Mouse (Mus musculus) MEL (cell line): ENCODE measurements around the gene Sh2b3. TPM values are rescaled to one million over a fixed set of nuclear protein-coding genes. Genes with fewer than 3 reads are reported as not detected.
A peak's percentile ranks its signal among the peaks of the same experiment; 100 is the strongest.

Source experiments
- DNase-seq: peaks from one replicate; pipeline ENCODE4 v3.0.0; 2011; ENCODE audit warnings: low read depth, low spot score
- H3K27ac ChIP-seq: 2 replicates; pipeline ENCODE4 v1.5.1; 2012; ENCODE audit warnings: low read depth, mild to moderate bottlenecking, control low read depth, low read length, moderate library complexity; ENCODE audit not compliant: control insufficient read depth
- H3K27me3 ChIP-seq, 2 experiments: fragments of 150-350 bp in 1 of 2; sonication (generic) in 1 of 2; 2 replicates each; pipeline ENCODE4 v1.6.1; 2012; ENCODE audit warnings: low read length in 2 of 2, mild to moderate bottlenecking in 2 of 2, improper control_type of control experiment in 1 of 2, moderate library complexity in 1 of 2; ENCODE audit not compliant: insufficient read depth in 2 of 2, control insufficient read depth in 1 of 2
- H3K36me3 ChIP-seq, 2 experiments: 2 replicates each; pipeline ENCODE4 v1.6.1; 2012 to 2014; ENCODE audit warnings: low read length in 2 of 2, improper control_type of control experiment in 1 of 2, inconsistent platforms in 1 of 2, mild to moderate bottlenecking in 1 of 2; ENCODE audit not compliant: insufficient read depth in 2 of 2, control insufficient read depth in 1 of 2
- H3K4me1 ChIP-seq, 2 experiments: fragments of 150-350 bp in 1 of 2; sonication (generic) in 1 of 2; 2 replicates each; pipeline ENCODE4 v1.6.1; 2012; ENCODE audit warnings: low read length in 2 of 2, improper control_type of control experiment in 1 of 2, mild to moderate bottlenecking in 1 of 2; ENCODE audit not compliant: insufficient read depth in 2 of 2, control insufficient read depth in 1 of 2
- H3K4me3 ChIP-seq, 2 experiments: fragments of 150-350 bp in 1 of 2; sonication (generic) in 1 of 2; 2 replicates each; pipeline ENCODE4 v1.5.1; 2012; ENCODE audit warnings: low read depth in 2 of 2, low read length in 2 of 2, mild to moderate bottlenecking in 2 of 2, moderate library complexity in 2 of 2, control low read depth in 1 of 2, improper control_type of control experiment in 1 of 2; ENCODE audit not compliant: control insufficient read depth in 1 of 2, insufficient read depth in 1 of 2
- H3K79me2 ChIP-seq: 2 replicates; pipeline ENCODE4 v1.6.1; 2012; ENCODE audit warnings: mild to moderate bottlenecking, low read length, moderate library complexity; ENCODE audit not compliant: control insufficient read depth, poor library complexity, insufficient read depth
- H3K9ac ChIP-seq: 2 replicates; pipeline ENCODE4 v1.6.1; 2012; ENCODE audit warnings: low read depth, mild to moderate bottlenecking, control low read depth, low read length, moderate library complexity; ENCODE audit not compliant: control insufficient read depth, poor library complexity, severe bottlenecking
- H3K9me3 ChIP-seq: fragments of 150-350 bp; sonication (generic); replicated peaks from 2 replicates; pipeline ENCODE4 v1.6.1; 2012; ENCODE audit warnings: mild to moderate bottlenecking, low read length, improper control_type of control experiment, moderate library complexity; ENCODE audit not compliant: insufficient read depth
- BHLHE40 ChIP-seq: IDR thresholded peaks from 2 replicates; pipeline ENCODE4 v1.6.1; 2012; ENCODE audit warnings: low read depth, mild to moderate bottlenecking, inconsistent platforms, low read length, improper control_type of control experiment, borderline replicate concordance
- CHD1 ChIP-seq: IDR thresholded peaks from 2 replicates; pipeline ENCODE4 v1.6.1; 2012; ENCODE audit warnings: low read depth, mild to moderate bottlenecking, inconsistent platforms, low read length, improper control_type of control experiment
- CTCF ChIP-seq, 3 experiments: IDR thresholded peaks in 2 of 3; conservative IDR thresholded peaks in 1 of 3; 2 replicates each; pipeline ENCODE4 v1.5.1; 2011 to 2012; ENCODE audit warnings: low read length in 3 of 3, low read depth in 2 of 3, mild to moderate bottlenecking in 2 of 3, improper control_type of control experiment in 1 of 3, inconsistent platforms in 1 of 3, mixed read lengths in 1 of 3, moderate library complexity in 1 of 3; ENCODE audit not compliant: control insufficient read depth in 1 of 3, insufficient read depth in 1 of 3, poor library complexity in 1 of 3, severe bottlenecking in 1 of 3
- ELF1 ChIP-seq: IDR thresholded peaks from 2 replicates; pipeline ENCODE4 v1.6.1; 2014; ENCODE audit warnings: low read depth, mild to moderate bottlenecking, inconsistent platforms, low read length, improper control_type of control experiment, moderate library complexity
- EP300 ChIP-seq, 2 experiments: IDR thresholded peaks; 2 replicates each; pipeline ENCODE4 v1.6.1; 2011; ENCODE audit warnings: improper control_type of control experiment in 2 of 2, low read length in 2 of 2, low read depth in 1 of 2, mild to moderate bottlenecking in 1 of 2
- ETS1 ChIP-seq: IDR thresholded peaks from 2 replicates; pipeline ENCODE4 v1.6.1; 2012; ENCODE audit warnings: low read depth, mild to moderate bottlenecking, inconsistent platforms, low read length, improper control_type of control experiment, moderate library complexity
- JUND ChIP-seq: IDR thresholded peaks from 2 replicates; pipeline ENCODE4 v1.6.1; 2011; ENCODE audit warnings: low read depth, mild to moderate bottlenecking, improper control_type of control experiment, low read length
- MAZ ChIP-seq: IDR thresholded peaks from 2 replicates; pipeline ENCODE4 v1.6.1; 2012; ENCODE audit warnings: low read depth, mild to moderate bottlenecking, inconsistent platforms, low read length, improper control_type of control experiment
- MXI1 ChIP-seq: IDR thresholded peaks from 2 replicates; pipeline ENCODE4 v1.6.1; 2011; ENCODE audit warnings: mild to moderate bottlenecking, low read depth, low read length, improper control_type of control experiment
- NELFE ChIP-seq: IDR thresholded peaks from 2 replicates; pipeline ENCODE4 v1.6.1; 2011; ENCODE audit warnings: low read depth, low read length, improper control_type of control experiment
- POLR2A ChIP-seq, 2 experiments: IDR thresholded peaks; 2 replicates each; pipeline ENCODE4 v1.6.1; 2011 to 2012; ENCODE audit warnings: low read length in 2 of 2, mild to moderate bottlenecking in 2 of 2, control low read depth in 1 of 2, improper control_type of control experiment in 1 of 2, low read depth in 1 of 2, moderate library complexity in 1 of 2; ENCODE audit not compliant: control insufficient read depth in 1 of 2, insufficient read depth in 1 of 2, poor library complexity in 1 of 2
- RCOR1 ChIP-seq: IDR thresholded peaks from 2 replicates; pipeline ENCODE4 v1.6.1; 2012; ENCODE audit warnings: low read depth, mild to moderate bottlenecking, inconsistent platforms, low read length, improper control_type of control experiment
- SIN3A ChIP-seq: IDR thresholded peaks from 2 replicates; pipeline ENCODE4 v1.6.1; 2012; ENCODE audit warnings: low read length, improper control_type of control experiment, inconsistent platforms
- SMC3 ChIP-seq: IDR thresholded peaks from 2 replicates; pipeline ENCODE4 v1.6.1; 2011; ENCODE audit warnings: low read depth, low read length, improper control_type of control experiment
- USF1 ChIP-seq: IDR thresholded peaks from 2 replicates; pipeline ENCODE4 v1.6.1; 2014; ENCODE audit warnings: low read depth, mild to moderate bottlenecking, inconsistent platforms, low read length, improper control_type of control experiment, moderate library complexity
- USF2 ChIP-seq, 2 experiments: IDR thresholded peaks; 2 replicates each; pipeline ENCODE4 v1.6.1; 2011 to 2012; ENCODE audit warnings: improper control_type of control experiment in 2 of 2, low read length in 2 of 2, borderline replicate concordance in 1 of 2, inconsistent platforms in 1 of 2, low read depth in 1 of 2, mild to moderate bottlenecking in 1 of 2; ENCODE audit not compliant: insufficient read depth in 1 of 2
- ZKSCAN1 ChIP-seq: IDR thresholded peaks from 2 replicates; pipeline ENCODE4 v1.6.1; 2012; ENCODE audit warnings: low read depth, mild to moderate bottlenecking, inconsistent platforms, low read length, improper control_type of control experiment, moderate library complexity
- ZMIZ1 ChIP-seq: IDR thresholded peaks from 2 replicates; pipeline ENCODE4 v1.6.1; 2012; ENCODE audit warnings: low read depth, mild to moderate bottlenecking, inconsistent platforms, low read length, improper control_type of control experiment, moderate library complexity
- polyA plus RNA-seq, 2 experiments: library from polyadenylated mRNA; stranded (reverse) in 1 of 2; unstranded in 1 of 2; fragments of >175 nt in 1 of 2; fragments of >200 nt in 1 of 2; gene quantifications; 2 replicates each; pipeline versions ENCODE4 v1.2.1 to v1.2.4; 2012; ENCODE audit warnings: low replicate concordance in 2 of 2, low read depth in 1 of 2; ENCODE audit not compliant: insufficient read length in 2 of 2, insufficient read depth in 1 of 2, missing spikeins in 1 of 2
- total RNA-seq: library from RNA; depleted of rRNA; stranded (reverse); fragments of 300-350 nt; gene quantifications from 2 replicates; pipeline ENCODE4 v1.2.3, GENCODE M21; 2012; rRNA removed

The Sh2b3 gene
- total RNA-seq (14.0 and 18.1 TPM in 2 replicates), polyA plus RNA-seq (10 to 100 TPM in 1 of 2 experiments, not detected in 1; 43.2 TPM)

DNA sequence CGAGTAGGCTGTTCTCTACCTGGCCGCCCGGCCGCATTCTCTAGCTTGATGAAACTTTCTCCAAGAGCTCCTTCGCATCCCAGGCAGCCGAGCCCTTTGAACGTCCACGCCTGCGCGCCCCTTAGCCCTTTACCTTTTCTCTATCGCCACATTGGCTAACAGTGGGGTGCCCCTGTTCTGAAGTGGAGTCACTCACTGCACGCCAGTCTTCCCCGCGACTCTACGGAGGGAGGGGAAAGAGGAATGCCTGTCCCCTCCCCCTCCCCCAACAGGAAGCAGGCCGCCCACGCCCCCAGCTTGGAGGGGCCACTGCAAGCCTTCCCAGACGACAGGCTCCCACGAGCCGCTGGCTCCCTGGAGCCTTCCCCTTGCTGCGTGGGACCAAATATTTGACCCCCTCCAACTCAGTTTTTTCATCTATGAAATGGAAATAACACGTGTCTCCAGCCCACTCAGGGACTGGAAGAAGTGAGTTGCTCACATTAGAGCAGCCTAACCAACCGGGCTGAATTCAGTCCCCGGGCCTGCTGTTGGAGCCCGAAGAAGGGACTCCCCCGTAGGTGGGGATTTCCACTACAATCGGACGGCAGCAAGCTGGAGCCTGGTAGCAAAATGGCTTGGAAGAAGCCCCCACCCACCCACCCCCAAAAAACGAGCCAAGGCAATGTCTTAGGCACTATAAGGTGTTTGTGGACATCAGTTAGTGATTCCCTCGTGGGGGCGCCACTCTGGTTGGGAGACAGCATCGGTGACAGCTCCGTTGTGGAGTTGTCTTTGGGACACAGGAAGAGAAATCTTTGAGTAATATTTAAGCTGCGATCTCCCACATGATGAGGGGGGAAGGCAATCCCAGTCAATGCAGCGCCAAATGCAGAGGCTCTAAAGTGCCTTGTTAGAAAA is at the start of gene Sh2b3:
TSS of gene Sh2b3 (minus strand) at position 206 of the 900 bp plus-strand sequence.
- Histone ChIP-seq H3K4me3 (peak within 1 kb of the TSS; percentile 70 to 96), H3K4me1 (peaks cover 0 to 30% of the 10 kb centered on the region in 2 experiments; a peak in 3 of 4 replicates), H3K9ac (peak within 1 kb of the TSS; percentile 99), H3K27ac (peak within 1 kb of the TSS; percentile 84)
- TF ChIP-seq USF1 (no peak), ETS1 (peak; percentile 39; the same call in 1 of the 2 replicates), ZMIZ1 (0 out of 2 replicates have a peak, but pooled peaks have one; percentile 27), EP300 (IDR thresholded peaks at IDR 0.05; ENCODE audit: low read depth in 1 of 2, low read length in 2 of 2) (peak in 1 of 2 experiments; percentile 33; a peak in 1 of 4 replicates), RCOR1 (no peak), MXI1 (no peak), MAZ (0 out of 2 replicates have a peak, but pooled peaks have one; percentile 64), NELFE (peak; percentile 48; the same call in 1 of the 2 replicates), SIN3A (peak; percentile 56; the same call in 1 of the 2 replicates), CHD1 (no peak), ELF1 (0 out of 2 replicates have a peak, but pooled peaks have one; percentile 44), JUND (no peak), SMC3 (no peak), CTCF (IDR thresholded peaks at IDR 0.05 in 2 of 3, conservative IDR thresholded peaks at IDR 0.05 in 1 of 3; ENCODE audit: control insufficient read depth in 1 of 3, insufficient read depth in 1 of 3, low read depth in 2 of 3, low read length in 3 of 3, poor library complexity in 1 of 3, severe bottlenecking in 1 of 3) (peak in 2 of 3 experiments; percentile 6 to 10; a peak in 2 of 6 replicates), BHLHE40 (no peak), USF2 (IDR thresholded peaks at IDR 0.05; ENCODE audit: borderline replicate concordance in 1 of 2, insufficient read depth in 1 of 2, low read depth in 1 of 2, low read length in 2 of 2) (no peak), POLR2A (IDR thresholded peaks at IDR 0.05; ENCODE audit: control insufficient read depth in 1 of 2, insufficient read depth in 1 of 2, low read depth in 1 of 2, low read length in 2 of 2, poor library complexity in 1 of 2) (no peak; a peak in 1 of 4 replicates), ZKSCAN1 (no peak)
- TF ChIP-seq, all 39 proteins: peak for 8
- Histone ChIP-seq H3K79me2 (peaks cover 39% of the 10 kb centered on the region), H3K36me3 (peaks cover 0 to 22% of the 10 kb centered on the region in 2 experiments; a peak in 2 of 4 replicates), H3K27me3 (no peaks in the 10 kb centered on the region), H3K9me3 (no peaks in the 10 kb centered on the region)
- peak; percentile 86 for DNase-seq
